Mouse (Mus musculus) kidney, embryonic 15.5 days (tissue): ENCODE data around the gene Six5. TPM values are rescaled to one million over a fixed set of nuclear protein-coding genes. Genes with fewer than 3 reads are reported as not detected.

Experiments used
- ATAC-seq: fragments of 200-750 bp; cut with Nextera tagmentation; replicated peaks from 2 replicates; pipeline ENCODE4 v1.8.0; 2017; ENCODE audit warnings: moderate TSS enrichment; ENCODE audit not compliant: low FRiP score
- H3K27ac ChIP-seq: fragments of 300-500 bp; sonication (generic); 2 replicates; pipeline ENCODE4 v1.5.1; 2015; ENCODE audit warnings: mild to moderate bottlenecking, inconsistent platforms
- H3K27me3 ChIP-seq: fragments of 300-500 bp; sonication (generic); 2 replicates; pipeline ENCODE4 v1.6.1; 2015; ENCODE audit warnings: inconsistent platforms
- H3K36me3 ChIP-seq: fragments of 300-500 bp; sonication (generic); 2 replicates; pipeline ENCODE4 v1.6.1; 2015; ENCODE audit warnings: inconsistent platforms
- H3K4me1 ChIP-seq: fragments of 300-500 bp; sonication (generic); 2 replicates; pipeline ENCODE4 v1.6.1; 2015; ENCODE audit warnings: inconsistent platforms
- H3K4me2 ChIP-seq: fragments of 300-500 bp; sonication (generic); 2 replicates; pipeline ENCODE4 v1.6.1; 2015; ENCODE audit warnings: moderate library complexity, mild to moderate bottlenecking, inconsistent platforms
- H3K4me3 ChIP-seq: fragments of 300-500 bp; sonication (generic); replicated peaks from 2 replicates; pipeline ENCODE4 v1.5.1; 2015; ENCODE audit warnings: mild to moderate bottlenecking, inconsistent platforms
- H3K9ac ChIP-seq: fragments of 300-500 bp; sonication (generic); 2 replicates; pipeline ENCODE4 v1.6.1; 2015; ENCODE audit warnings: mild to moderate bottlenecking, inconsistent platforms
- H3K9me3 ChIP-seq: fragments of 300-500 bp; sonication (generic); replicated peaks from 2 replicates; pipeline ENCODE4 v1.6.1; 2016; ENCODE audit warnings: inconsistent platforms
- WGBS: fragments of 180-500 bp; shearing (Covaris S2); methylation state at CpG from one replicate; pipeline ENCODE4 v1.1.7; 2015; ENCODE audit warnings: mixed read lengths; 5-methylcytosine and 5-hydroxymethylcytosine counted together
- microRNA-seq: library from miRNA; unstranded; fragments of <30 nt; microRNA quantifications from one replicate; pipeline ENCODE4, GENCODE M21; 2016
- polyA plus RNA-seq: library from polyadenylated mRNA; unstranded; fragments of >200 nt; fragmentation: Nextera tagmentation; extraction: Ambion mirVana; gene quantifications from 2 replicates; pipeline ENCODE4 v1.2.1, GENCODE M21; 2015

Six5 gene
- polyA plus RNA-seq, 1 experiment from 2014 or later = 10.1 TPM

DNA sequence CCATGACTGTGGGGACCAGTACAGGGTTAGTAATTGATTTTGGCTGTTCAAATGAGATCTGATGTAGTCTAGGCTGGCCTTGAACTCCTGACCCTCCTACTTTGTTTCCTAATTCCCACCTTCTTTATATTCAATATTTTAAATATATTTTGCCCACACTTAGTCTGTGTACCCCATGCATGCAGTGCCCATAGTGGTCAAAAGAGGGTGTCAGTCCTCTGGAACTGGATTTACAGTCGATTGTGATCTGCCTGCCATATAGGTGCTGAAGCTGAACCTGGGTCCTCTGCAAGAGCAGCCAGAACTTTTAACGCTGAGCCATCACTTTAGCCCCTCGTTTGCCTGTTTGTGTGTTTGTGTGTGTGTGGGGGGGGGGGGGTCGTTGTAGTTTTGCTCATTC lies 36.3 kb downstream of the Six5 start:
- H3K9me3 ChIP-seq = no peaks in the 10 kb centered on the region
- H3K36me3 ChIP-seq = peaks cover 24% of the 10 kb centered on the region
- 26% methylated on average over 4 of the region's 4 CpGs for WGBS
- no peaks in the 10 kb centered on the region for H3K27me3 ChIP-seq
- H3K4me3 ChIP-seq = peak overlapping the region; percentile 50
- H3K9ac ChIP-seq = no peak overlapping the region
- peak overlapping the region; percentile 90 for H3K27ac ChIP-seq
- no peak for ATAC-seq
- peaks cover 18% of the 10 kb centered on the region for H3K4me1 ChIP-seq
- peak overlapping the region; percentile 71 for H3K4me2 ChIP-seq

DNA sequence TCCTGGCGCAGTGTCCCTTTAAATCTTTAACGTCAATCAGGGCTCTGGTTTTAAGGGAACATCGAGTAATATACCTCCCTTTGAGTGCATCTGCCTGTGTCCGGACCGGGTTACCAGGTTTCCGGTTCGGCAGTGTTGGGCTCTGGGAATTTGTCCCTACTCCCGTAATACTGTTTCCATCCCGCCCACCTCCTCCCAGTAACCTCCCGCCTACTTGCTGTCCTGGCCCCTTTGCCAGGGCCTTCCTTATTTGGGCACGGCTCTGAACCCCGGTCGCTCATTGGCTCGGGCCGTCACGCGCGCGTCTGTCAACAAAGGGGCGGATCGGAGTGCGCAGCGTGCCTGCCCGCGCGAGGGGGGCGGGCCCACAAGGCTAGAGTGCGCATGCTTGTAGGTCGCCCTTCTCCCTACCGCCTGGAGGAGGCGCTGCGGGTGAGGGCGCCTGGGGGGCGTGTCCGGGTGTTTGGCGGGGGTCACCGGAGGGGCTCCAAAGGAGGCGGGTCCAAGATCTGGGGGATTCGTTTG lies 37.0 kb downstream of the Six5 start:
- peak; percentile 98 for ATAC-seq
- WGBS = under 1% methylated on average over 39 of the region's 39 CpGs
- Histone ChIP-seq H3K36me3 (peaks cover 29% of the 10 kb centered on the region), H3K4me2 (peak overlapping the region; percentile 71), H3K9me3 (no peaks in the 10 kb centered on the region), H3K4me1 (peaks cover 18% of the 10 kb centered on the region), H3K27me3 (no peaks in the 10 kb centered on the region), H3K9ac (peak overlapping the region; percentile 43), H3K4me3 (peak overlapping the region; percentile 50), H3K27ac (peak overlapping the region; percentile 90)

GRCm38 (mm10) chr7:19136168-19136567 lies 41.8 kb downstream of the Six5 start:
- ATAC-seq = no peak
- WGBS = 94% methylated on average over 13 of the region's 13 CpGs
- no peaks in the 10 kb centered on the region for H3K27me3 ChIP-seq
- H3K4me1 ChIP-seq = peaks cover 6% of the 10 kb centered on the region; the same call in 1 of the 2 replicates
- peaks cover 69% of the 10 kb centered on the region for H3K36me3 ChIP-seq
- no peak overlapping the region for H3K27ac ChIP-seq
- H3K9me3 ChIP-seq = no peaks in the 10 kb centered on the region
- no peak overlapping the region for H3K4me2 ChIP-seq
- H3K9ac ChIP-seq = no peak overlapping the region
- no peak overlapping the region for H3K4me3 ChIP-seq

DNA sequence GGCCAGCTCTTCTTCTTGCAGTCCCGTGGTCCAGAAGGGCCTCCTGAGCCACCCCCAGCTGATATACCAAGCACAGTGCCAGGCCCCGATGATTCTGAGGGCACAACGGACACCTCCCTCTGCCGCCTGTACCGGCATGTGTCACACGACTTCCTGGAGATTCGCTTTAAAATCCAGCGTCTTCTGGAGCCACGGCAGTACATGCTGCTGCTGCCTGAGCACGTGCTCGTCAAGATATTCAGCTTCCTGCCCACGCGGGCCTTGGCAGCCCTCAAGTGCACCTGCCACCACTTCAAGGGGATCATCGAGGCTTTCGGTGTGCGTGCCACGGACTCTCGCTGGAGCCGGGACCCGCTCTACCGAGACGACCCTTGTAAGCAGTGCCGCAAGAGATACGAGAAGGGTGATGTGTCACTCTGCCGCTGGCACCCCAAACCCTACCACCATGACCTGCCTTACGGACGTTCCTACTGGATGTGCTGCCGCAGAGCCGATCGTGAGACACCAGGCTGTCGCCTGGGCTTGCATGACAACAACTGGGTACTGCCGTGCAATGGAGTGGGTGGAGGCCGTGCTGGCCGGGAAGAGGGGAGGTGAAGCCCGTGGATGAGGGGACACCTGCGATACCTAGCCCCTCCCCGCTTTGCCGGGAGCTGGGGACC lies 42.4 kb downstream of the Six5 start:
- Histone ChIP-seq H3K9ac (no peak overlapping the region), H3K36me3 (peaks cover 72% of the 10 kb centered on the region), H3K9me3 (no peaks in the 10 kb centered on the region), H3K4me1 (peaks cover 3% of the 10 kb centered on the region; the same call in 1 of the 2 replicates), H3K4me3 (no peak overlapping the region), H3K27me3 (no peaks in the 10 kb centered on the region), H3K4me2 (no peak overlapping the region), H3K27ac (no peak overlapping the region)
- ATAC-seq = no peak
- WGBS = 91% methylated on average over 38 of the region's 38 CpGs

DNA sequence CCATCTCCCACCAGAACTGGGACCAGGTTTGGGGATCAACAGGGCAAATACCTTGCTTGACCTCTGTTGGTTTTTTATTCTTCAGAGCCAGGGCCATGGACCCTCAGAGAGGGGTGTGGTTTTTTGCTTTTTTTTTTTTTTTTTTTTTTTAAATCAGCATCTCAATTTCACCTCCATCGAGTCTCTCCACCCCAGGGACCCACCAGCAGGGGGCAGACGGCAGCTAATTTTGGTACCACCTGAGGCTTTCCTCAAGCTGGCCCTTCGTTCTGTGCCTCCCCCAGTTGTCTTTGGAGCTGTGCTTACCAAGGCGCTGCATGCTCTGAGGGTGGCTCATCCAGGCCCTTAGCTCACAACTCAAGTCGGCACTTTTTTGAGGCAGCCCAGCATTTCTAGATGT lies 43.0 kb downstream of the Six5 start:
- H3K4me2 ChIP-seq = no peak overlapping the region
- WGBS = 43% methylated on average over 5 of the region's 5 CpGs
- ATAC-seq = no peak

DNA sequence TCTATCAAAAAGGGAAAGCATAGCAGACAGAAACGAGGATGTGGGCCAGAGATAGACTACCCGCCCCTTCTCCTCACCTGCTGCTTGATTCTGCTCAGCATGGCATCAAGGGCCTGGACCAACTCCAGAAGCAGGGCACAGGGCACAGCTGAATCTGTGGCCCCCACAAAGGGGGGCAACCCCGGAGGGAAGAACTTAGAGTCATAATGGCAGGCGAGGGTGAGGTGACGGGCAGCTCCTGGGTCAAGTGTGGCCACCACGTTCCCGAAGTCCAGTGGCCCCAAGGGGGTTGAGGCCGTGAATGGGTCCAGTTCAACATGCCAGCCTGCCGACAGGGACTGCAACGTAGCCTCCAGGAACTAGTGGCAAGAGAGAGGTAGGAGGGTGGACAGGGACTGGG lies 52.4 kb downstream of the Six5 start:
- Histone ChIP-seq H3K9ac (no peak overlapping the region), H3K4me2 (no peak overlapping the region), H3K4me1 (peaks cover 27% of the 10 kb centered on the region), H3K27ac (no peak overlapping the region), H3K4me3 (no peak overlapping the region), H3K36me3 (peaks cover 23% of the 10 kb centered on the region), H3K9me3 (no peaks in the 10 kb centered on the region), H3K27me3 (no peaks in the 10 kb centered on the region)
- ATAC-seq = no peak
- 85% methylated on average over 10 of the region's 10 CpGs for WGBS

More for the DNA sequence above, 43.0 kb downstream of the Six5 start:
- no peak overlapping the region for H3K27ac ChIP-seq
- H3K4me1 ChIP-seq = no peaks in the 10 kb centered on the region
- no peaks in the 10 kb centered on the region for H3K9me3 ChIP-seq
- peaks cover 72% of the 10 kb centered on the region for H3K36me3 ChIP-seq
- H3K9ac ChIP-seq = no peak overlapping the region
- H3K4me3 ChIP-seq = no peak overlapping the region
- H3K27me3 ChIP-seq = no peaks in the 10 kb centered on the region

- Histone ChIP-seq H3K27ac (no peak overlapping the region), H3K4me3 (peak overlapping the region; percentile 67; the same call in 1 of the 2 replicates), H3K9me3 (no peaks in the 10 kb centered on the region), H3K27me3 (no peaks in the 10 kb centered on the region), H3K4me1 (peaks cover 27% of the 10 kb centered on the region), H3K36me3 (peaks cover 31% of the 10 kb centered on the region), H3K4me2 (peak overlapping the region; percentile 91), H3K9ac (no peak overlapping the region)
- 46% methylated on average over 6 of the region's 6 CpGs for whole genome bisulfite sequencing
- no peak for ATAC-seq
These were observed 53.2 kb downstream of the Six5 start for GRCm38 (mm10) chr7:19147497-19148045.

Small RNA genes lying within 50 kb of the gene (microRNA-seq; reads per million reads assigned to microRNA genes)
- not detected for gene Mir3100

Other genes with a start within 250 kb of the Six5 start
- gene Pglyrp1, start 223.3 kb upstream of the Six5 start, polyA plus RNA-seq = 2.3 and 4.8 TPM in 2 replicates
- 27.7 and 28.9 TPM in 2 replicates for gene Ccdc61, start 184.2 kb upstream of the Six5 start, polyA plus RNA-seq
- gene Nova2, start 168.7 kb upstream of the Six5 start, polyA plus RNA-seq = 0.67 and 0.93 TPM in 2 replicates
- gene Nanos2, start 107.2 kb upstream of the Six5 start, polyA plus RNA-seq = not detected in 2 replicates
- 3.5 and 3.9 TPM in 2 replicates for gene Mypop, start 103.3 kb upstream of the Six5 start, polyA plus RNA-seq
- gene Irf2bp1, start 90.5 kb upstream of the Six5 start, polyA plus RNA-seq = 21.4 and 24.1 TPM in 2 replicates
- gene Foxa3, start 71.1 kb upstream of the Six5 start, polyA plus RNA-seq = 1.2 and 1.3 TPM in 2 replicates
- 34.3 and 38.4 TPM in 2 replicates for gene Sympk, start 70.2 kb upstream of the Six5 start, polyA plus RNA-seq
- not detected in 2 replicates for gene Rsph6a, start 39.9 kb upstream of the Six5 start, polyA plus RNA-seq
- 15.4 and 18.7 TPM in 2 replicates for gene Dmwd, start 18.4 kb upstream of the Six5 start, polyA plus RNA-seq
- gene Dmpk, start 10.7 kb upstream of the Six5 start, polyA plus RNA-seq = 18.1 and 24.7 TPM in 2 replicates
- gene Gm4969, start 23.8 kb downstream of the Six5 start, polyA plus RNA-seq = 2.9 and 3.4 TPM in 2 replicates
- gene Fbxo46, start 25.3 kb downstream of the Six5 start, polyA plus RNA-seq = 16.1 and 16.3 TPM in 2 replicates
- 13.5 and 14.4 TPM in 2 replicates for gene Qpctl, start 54.7 kb downstream of the Six5 start, polyA plus RNA-seq
- 157 and 162 TPM in 2 replicates for gene Snrpd2, start 55.1 kb downstream of the Six5 start, polyA plus RNA-seq
- gene Gipr, start 71.5 kb downstream of the Six5 start, polyA plus RNA-seq = 0.76 and 1.0 TPM in 2 replicates
- gene Eml2, start 81.8 kb downstream of the Six5 start, polyA plus RNA-seq = 9.5 and 16.8 TPM in 2 replicates
- gene Gpr4, start 117.9 kb downstream of the Six5 start, polyA plus RNA-seq = 2.7 and 3.3 TPM in 2 replicates
- gene Opa3, start 133.7 kb downstream of the Six5 start, polyA plus RNA-seq = 38.8 and 40.5 TPM in 2 replicates
- gene Vasp, start 177.2 kb downstream of the Six5 start, polyA plus RNA-seq = 87.4 and 89.8 TPM in 2 replicates
- gene Ppm1n, start 185.5 kb downstream of the Six5 start, polyA plus RNA-seq = 0.13 TPM in 1 of 2 replicates, not detected in the other
- gene Rtn2, start 188.0 kb downstream of the Six5 start, polyA plus RNA-seq = 8.3 and 9.2 TPM in 2 replicates
- 0.09 and 0.26 TPM in 2 replicates for gene Fosb, start 215.5 kb downstream of the Six5 start, polyA plus RNA-seq